ENCODE assay signal across 18 mouse cellular contexts in genomic region chr9:37890960-37891359, GRCm38 (mm10). TPM values are rescaled to one million over a fixed set of nuclear protein-coding genes. Genes with fewer than 3 reads are reported as not detected.
A peak's percentile ranks its signal among the peaks of the same experiment; 100 is the strongest.
DNase-seq lines count a peak whose midpoint lies in the region; ATAC-seq lines count a peak whose summit lies in the region.
"Had no signal": no experiment of that assay in that cellular context is flagged by ENCODE, and none has a peak within 500 bp of the region (broad histone marks: within the 10 kb centered on the region; RNA-seq: fewer than 3 reads in every experiment).

No protein-coding gene starts in this region.

- no peak overlapping the region for H3K4me3 ChIP-seq in heart, embryonic 10.5 days
- H3K4me3 ChIP-seq: heart, adult 2 months; kidney, embryonic 15.5 days; neural tube, embryonic 12.5 days had no signal

- no peaks in the 10 kb centered on the region for H3K9me3 ChIP-seq in heart, embryonic 10.5 days
- H3K9me3 ChIP-seq: kidney, embryonic 15.5 days; neural tube, embryonic 12.5 days had no signal

- no peaks in the 10 kb centered on the region for H3K27me3 ChIP-seq in heart, embryonic 10.5 days (ENCODE audit: insufficient read depth, poor library complexity, severe bottlenecking)
- H3K27me3 ChIP-seq: kidney, embryonic 15.5 days; neural tube, embryonic 12.5 days had no signal

- DNase-seq in layer of hippocampus, adult 18-20 months (ENCODE audit: low spot score in 2 of 2): peak; percentile 5 to 23
- no peak for DNase-seq in layer of hippocampus, postnatal 25 days (ENCODE audit: extremely low spot score in 1 of 2, low spot score in 1 of 2)
- peak; percentile 21 to 66 for DNase-seq in right cerebral cortex, postnatal 36 days (ENCODE audit: low spot score in 2 of 2)
- no peak for DNase-seq in right cerebral cortex, postnatal 4 days
- DNase-seq in left cerebral cortex, postnatal 14 days (ENCODE audit: low spot score in 2 of 2): peak; percentile 35 to 82
- DNase-seq in heart, embryonic 10.5 days (ENCODE audit: low spot score): no peak
- DNase-seq: adrenal gland, postnatal 36 days; cerebellum, adult 11 months; heart, adult 2 months; heart, postnatal 14 days had no signal

- no peaks in the 10 kb centered on the region for H3K36me3 ChIP-seq in heart, embryonic 10.5 days
- H3K36me3 ChIP-seq: kidney, embryonic 15.5 days; neural tube, embryonic 12.5 days had no signal

- no peak for ATAC-seq in erythroblast, adult 5-6 weeks (replicated peaks; ENCODE audit: low FRiP score, poor library complexity, severe bottlenecking)

- intact Hi-C loops in left cerebral cortex, postnatal 14 days (cut with DNase I): no loop called here

- 34% methylated on average over 2 of the region's 2 CpGs for WGBS in heart, embryonic 10.5 days

- no peaks in the 10 kb centered on the region for H3K4me1 ChIP-seq in heart, embryonic 10.5 days
- H3K4me1 ChIP-seq: kidney, embryonic 15.5 days; neural tube, embryonic 12.5 days had no signal

- H3K27ac ChIP-seq in heart, embryonic 10.5 days: no peak overlapping the region
- H3K27ac ChIP-seq: heart, adult 2 months; kidney, embryonic 15.5 days; neural tube, embryonic 12.5 days had no signal

RNA-seq across cellular contexts. Expression of gene Olfr145, which starts 5.6 kb away (rescaled TPM):
- total RNA-seq in layer of hippocampus, adult 18-20 months (2021): not detected
- total RNA-seq in layer of hippocampus, postnatal 25 days (2021): not detected
- not detected for total RNA-seq in left cerebral cortex, postnatal 14 days (2021)
- total RNA-seq in erythroblast, adult 5-6 weeks (2015; ENCODE audit: low replicate concordance): not detected in 2 replicates
- total RNA-seq in erythroblast, adult 5-6 weeks (2017; ENCODE audit: low replicate concordance): not detected in 2 replicates
- polyA plus RNA-seq in heart, embryonic 10.5 days (2016; fragmentation: Nextera tagmentation; extraction: Ambion mirVana): not detected in 2 replicates
- total RNA-seq: adrenal gland, postnatal 36 days; gastrocnemius, adult 8-10 months; heart, adult 2 months; heart, postnatal 14 days; layer of hippocampus, postnatal 36 days; MEL had no signal
- polyA plus RNA-seq: heart, adult 2 months; kidney, embryonic 15.5 days; liver, embryonic 11.5 days; lung, embryonic 16.5 days; neural tube, embryonic 12.5 days had no signal

RNA-seq across cellular contexts. Expression of gene Olfr878, which starts 26.7 kb away (rescaled TPM):
- not detected for total RNA-seq in layer of hippocampus, adult 18-20 months (2021)
- total RNA-seq in layer of hippocampus, postnatal 25 days (2021): not detected
- not detected for total RNA-seq in left cerebral cortex, postnatal 14 days (2021)
- not detected in 2 replicates for total RNA-seq in erythroblast, adult 5-6 weeks (2015; ENCODE audit: low replicate concordance)
- total RNA-seq in erythroblast, adult 5-6 weeks (2017; ENCODE audit: low replicate concordance): not detected in 2 replicates
- not detected in 2 replicates for polyA plus RNA-seq in heart, embryonic 10.5 days (2016; fragmentation: Nextera tagmentation; extraction: Ambion mirVana)
- total RNA-seq: adrenal gland, postnatal 36 days; gastrocnemius, adult 8-10 months; heart, adult 2 months; heart, postnatal 14 days; layer of hippocampus, postnatal 36 days; MEL had no signal
- polyA plus RNA-seq: heart, adult 2 months; kidney, embryonic 15.5 days; liver, embryonic 11.5 days; lung, embryonic 16.5 days; neural tube, embryonic 12.5 days had no signal

RNA-seq across cellular contexts. Expression of gene Olfr877, which starts 36.9 kb away (rescaled TPM):
- not detected for total RNA-seq in layer of hippocampus, adult 18-20 months (2021)
- total RNA-seq in layer of hippocampus, postnatal 25 days (2021): not detected
- under 1 TPM in 1 of 2 experiments, not detected in 1; 0.15 TPM for total RNA-seq in left cerebral cortex, postnatal 14 days (2021)
- not detected in 2 replicates for total RNA-seq in erythroblast, adult 5-6 weeks (2015; ENCODE audit: low replicate concordance)
- not detected in 2 replicates for total RNA-seq in erythroblast, adult 5-6 weeks (2017; ENCODE audit: low replicate concordance)
- not detected in 2 replicates for polyA plus RNA-seq in heart, embryonic 10.5 days (2016; fragmentation: Nextera tagmentation; extraction: Ambion mirVana)
- total RNA-seq: gastrocnemius, adult 8-10 months; heart, adult 2 months; heart, postnatal 14 days; MEL had no signal
- polyA plus RNA-seq: heart, adult 2 months; kidney, embryonic 15.5 days; liver, embryonic 11.5 days; lung, embryonic 16.5 days; neural tube, embryonic 12.5 days had no signal

Comparison
In these comparisons a context has a peak if more than half of its experiments do, and no peak if none do; other contexts are left out.
1. DNase-seq: peak in layer of hippocampus, adult 18-20 months (2 of 2), right cerebral cortex, postnatal 36 days (2 of 2) and left cerebral cortex, postnatal 14 days (2 of 2); none in layer of hippocampus, postnatal 25 days (0 of 2), right cerebral cortex, postnatal 4 days (single experiment) and heart, embryonic 10.5 days (single experiment).